Mouse (Mus musculus) stomach, embryonic 16.5 days (tissue): ENCODE data around the gene Necab3. TPM values are rescaled to one million over a fixed set of nuclear protein-coding genes. Genes with fewer than 3 reads are reported as not detected.

Source experiments
- ATAC-seq: fragments of 200-750 bp; cut with Nextera tagmentation; 2 replicates; pipeline ENCODE4 v1.8.0; 2017; ENCODE audit warnings: moderate number of reproducible peaks, moderate TSS enrichment; ENCODE audit not compliant: insufficient read depth, low FRiP score
- H3K27ac ChIP-seq: fragments of 300-500 bp; sonication (generic); 2 replicates; pipeline ENCODE4 v1.5.1; 2014; ENCODE audit warnings: low read length
- H3K27me3 ChIP-seq: fragments of 300-500 bp; sonication (generic); 2 replicates; pipeline ENCODE4 v1.6.1; 2014; ENCODE audit warnings: low read length, control low read depth, mixed read lengths; ENCODE audit not compliant: control insufficient read depth, insufficient read depth
- H3K36me3 ChIP-seq: fragments of 300-500 bp; sonication (generic); 2 replicates; pipeline ENCODE4 v1.6.1; 2014; ENCODE audit warnings: low read length; ENCODE audit not compliant: control insufficient read depth, insufficient read depth
- H3K4me1 ChIP-seq: fragments of 300-500 bp; sonication (generic); 2 replicates; pipeline ENCODE4 v1.6.1; 2014; ENCODE audit warnings: low read length, control low read depth, mixed read lengths; ENCODE audit not compliant: control insufficient read depth, insufficient read depth
- H3K4me2 ChIP-seq: fragments of 300-500 bp; sonication (generic); 2 replicates; pipeline ENCODE4 v1.6.1; 2014; ENCODE audit warnings: low read depth, low read length, mixed read lengths
- H3K4me3 ChIP-seq: fragments of 300-500 bp; sonication (generic); replicated peaks from 2 replicates; pipeline ENCODE4 v1.5.1; 2014; ENCODE audit warnings: mild to moderate bottlenecking, low read length
- H3K9ac ChIP-seq: fragments of 300-500 bp; sonication (generic); 2 replicates; pipeline ENCODE4 v1.6.1; 2014; ENCODE audit warnings: low read length
- H3K9me3 ChIP-seq: fragments of 300-500 bp; sonication (generic); replicated peaks from 2 replicates; pipeline ENCODE4 v1.6.1; 2016; ENCODE audit warnings: low read length, control low read depth; ENCODE audit not compliant: control insufficient read depth
- WGBS: fragments of 180-500 bp; shearing (Covaris S2); extraction: QIAGEN DNeasy Blood & Tissue Kit; methylation state at CpG from one replicate; pipeline ENCODE4 v1.1.7; 2014; 5-methylcytosine and 5-hydroxymethylcytosine counted together
- polyA plus RNA-seq: library from polyadenylated mRNA; unstranded; fragments of >200 nt; fragmentation: Nextera tagmentation; extraction: Ambion mirVana; gene quantifications from 2 replicates; pipeline ENCODE4 v1.2.1, GENCODE M21; 2015

Necab3 gene
- polyA plus RNA-seq, 1 experiment from 2014 or later: 1.7 TPM

- no peaks in the 10 kb centered on the region for H3K36me3 ChIP-seq
- H3K4me1 ChIP-seq: peaks cover 5% of the 10 kb centered on the region
- no peak overlapping the region for H3K9ac ChIP-seq
- no peak overlapping the region for H3K27ac ChIP-seq
- H3K9me3 ChIP-seq: no peaks in the 10 kb centered on the region
- ATAC-seq: no peak
- no peak overlapping the region for H3K4me2 ChIP-seq
- WGBS: 80% methylated on average over 2 of the region's 2 CpGs
- no peaks in the 10 kb centered on the region for H3K27me3 ChIP-seq
- no peak overlapping the region for H3K4me3 ChIP-seq
Observed at GRCm38 (mm10) chr2:154541630-154542029, 17.1 kb downstream of the Necab3 start.

GRCm38 (mm10) chr2:154539720-154540119 lies 19.0 kb downstream of the Necab3 start:
- Histone ChIP-seq H3K9ac (no peak overlapping the region), H3K36me3 (peaks cover 8% of the 10 kb centered on the region; the same call in 1 of the 2 replicates), H3K4me2 (no peak overlapping the region), H3K9me3 (no peaks in the 10 kb centered on the region), H3K27me3 (no peaks in the 10 kb centered on the region), H3K4me1 (peaks cover 5% of the 10 kb centered on the region), H3K4me3 (no peak overlapping the region), H3K27ac (no peak overlapping the region)
- no peak for ATAC-seq
- 73% methylated on average over 3 of the region's 3 CpGs for WGBS

- Histone ChIP-seq H3K4me3 (no peak overlapping the region), H3K9me3 (no peaks in the 10 kb centered on the region), H3K4me2 (no peak overlapping the region), H3K9ac (no peak overlapping the region), H3K27ac (peak overlapping the region; percentile 60; the same call in 1 of the 2 replicates), H3K36me3 (peaks cover 8% of the 10 kb centered on the region; the same call in 1 of the 2 replicates), H3K4me1 (peaks cover 5% of the 10 kb centered on the region), H3K27me3 (no peaks in the 10 kb centered on the region)
- ATAC-seq: peak; percentile 8; the same call in 1 of the 2 replicates
- WGBS: 27% methylated on average over 3 of the region's 3 CpGs
Observed at GRCm38 (mm10) chr2:154538710-154539109, 20.0 kb downstream of the Necab3 start.

- Histone ChIP-seq H3K4me1 (peaks cover 5% of the 10 kb centered on the region), H3K9me3 (no peaks in the 10 kb centered on the region), H3K36me3 (peaks cover 8% of the 10 kb centered on the region; the same call in 1 of the 2 replicates), H3K4me2 (no peak overlapping the region), H3K27me3 (no peaks in the 10 kb centered on the region), H3K27ac (peak overlapping the region; percentile 60; the same call in 1 of the 2 replicates), H3K4me3 (no peak overlapping the region), H3K9ac (no peak overlapping the region)
- ATAC-seq: peak; percentile 59; the same call in 1 of the 2 replicates
- 44% methylated on average over 2 of the region's 2 CpGs for WGBS
Observed at GRCm38 (mm10) chr2:154538310-154538709, 20.4 kb downstream of the Necab3 start.

GRCm38 (mm10) chr2:154534704-154535270 lies 23.9 kb downstream of the Necab3 start:
- Histone ChIP-seq H3K27ac (no peak overlapping the region), H3K9me3 (no peaks in the 10 kb centered on the region), H3K36me3 (peaks cover 8% of the 10 kb centered on the region; the same call in 1 of the 2 replicates), H3K27me3 (no peaks in the 10 kb centered on the region), H3K4me1 (peaks cover 5% of the 10 kb centered on the region), H3K9ac (no peak overlapping the region), H3K4me2 (no peak overlapping the region), H3K4me3 (no peak overlapping the region)
- no peak for ATAC-seq
- WGBS: 88% methylated on average over 12 of the region's 12 CpGs

GRCm38 (mm10) chr2:154532888-154533287 lies 25.8 kb downstream of the Necab3 start:
- WGBS: 60% methylated on average over 3 of the region's 3 CpGs
- ATAC-seq: no peak
- H3K27me3 ChIP-seq: no peaks in the 10 kb centered on the region
- H3K36me3 ChIP-seq: peaks cover 10% of the 10 kb centered on the region; the same call in 1 of the 2 replicates
- no peak overlapping the region for H3K27ac ChIP-seq
- no peak overlapping the region for H3K4me2 ChIP-seq
- no peaks in the 10 kb centered on the region for H3K4me1 ChIP-seq
- no peaks in the 10 kb centered on the region for H3K9me3 ChIP-seq
- H3K4me3 ChIP-seq: no peak overlapping the region
- H3K9ac ChIP-seq: no peak overlapping the region

- Histone ChIP-seq H3K9ac (no peak overlapping the region), H3K4me3 (no peak overlapping the region), H3K36me3 (peaks cover 18% of the 10 kb centered on the region), H3K4me2 (no peak overlapping the region), H3K4me1 (no peaks in the 10 kb centered on the region), H3K9me3 (no peaks in the 10 kb centered on the region), H3K27me3 (no peaks in the 10 kb centered on the region), H3K27ac (peak overlapping the region; percentile 1; the same call in 1 of the 2 replicates)
- WGBS: 38% methylated on average over 3 of the region's 3 CpGs
- no peak for ATAC-seq
Observed at GRCm38 (mm10) chr2:154526531-154526930, 32.2 kb downstream of the Necab3 start.

GRCm38 (mm10) chr2:154525285-154525684 lies 33.4 kb downstream of the Necab3 start:
- Histone ChIP-seq H3K27ac (no peak overlapping the region), H3K36me3 (peaks cover 18% of the 10 kb centered on the region), H3K4me1 (no peaks in the 10 kb centered on the region), H3K9ac (no peak overlapping the region), H3K27me3 (no peaks in the 10 kb centered on the region), H3K9me3 (no peaks in the 10 kb centered on the region), H3K4me3 (no peak overlapping the region), H3K4me2 (no peak overlapping the region)
- no peak for ATAC-seq
- WGBS: 95% methylated on average over 2 of the region's 2 CpGs

GRCm38 (mm10) chr2:154522334-154522733 lies 36.4 kb downstream of the Necab3 start:
- H3K4me2 ChIP-seq: no peak overlapping the region
- no peak overlapping the region for H3K9ac ChIP-seq
- 90% methylated on average over 5 of the region's 5 CpGs for WGBS
- no peaks in the 10 kb centered on the region for H3K9me3 ChIP-seq
- H3K27ac ChIP-seq: no peak overlapping the region
- no peak overlapping the region for H3K4me3 ChIP-seq
- H3K36me3 ChIP-seq: peaks cover 21% of the 10 kb centered on the region
- ATAC-seq: no peak
- no peaks in the 10 kb centered on the region for H3K4me1 ChIP-seq
- no peaks in the 10 kb centered on the region for H3K27me3 ChIP-seq
